Mouse (Mus musculus) neural tube, embryonic 15.5 days (tissue): ENCODE measurements around the gene Cd3e. TPM values are rescaled to one million over a fixed set of nuclear protein-coding genes. Genes with fewer than 3 reads are reported as not detected.
A peak's percentile ranks its signal among the peaks of the same experiment; 100 is the strongest.

ENCODE experiments used
- ATAC-seq: fragments of 200-750 bp; cut with Nextera tagmentation; 2 replicates; pipeline ENCODE4 v1.8.0; 2017; ENCODE audit warnings: mild to moderate bottlenecking, moderate TSS enrichment, moderate library complexity; ENCODE audit not compliant: low FRiP score
- H3K27ac ChIP-seq: fragments of 300-500 bp; sonication (generic); replicated peaks from 2 replicates; pipeline ENCODE4 v1.5.1; 2015; ENCODE audit warnings: mild to moderate bottlenecking, inconsistent platforms
- H3K27me3 ChIP-seq: fragments of 300-500 bp; sonication (generic); replicated peaks from 2 replicates; pipeline ENCODE4 v1.6.1; 2015; ENCODE audit warnings: inconsistent platforms
- H3K36me3 ChIP-seq: fragments of 300-500 bp; sonication (generic); 2 replicates; pipeline ENCODE4 v1.6.1; 2015; ENCODE audit warnings: inconsistent platforms
- H3K4me1 ChIP-seq: fragments of 300-500 bp; sonication (generic); 2 replicates; pipeline ENCODE4 v1.6.1; 2015; ENCODE audit warnings: inconsistent platforms
- H3K4me2 ChIP-seq: fragments of 300-500 bp; sonication (generic); 2 replicates; pipeline ENCODE4 v1.6.1; 2015; ENCODE audit warnings: inconsistent platforms, mild to moderate bottlenecking, moderate library complexity
- H3K4me3 ChIP-seq: fragments of 300-500 bp; sonication (generic); replicated peaks from 2 replicates; pipeline ENCODE4 v1.5.1; 2015; ENCODE audit warnings: mild to moderate bottlenecking, inconsistent platforms
- H3K9ac ChIP-seq: fragments of 300-500 bp; sonication (generic); replicated peaks from 2 replicates; pipeline ENCODE4 v1.6.1; 2015; ENCODE audit warnings: mild to moderate bottlenecking, inconsistent platforms
- H3K9me3 ChIP-seq: fragments of 300-500 bp; sonication (generic); replicated peaks from 2 replicates; pipeline ENCODE4 v1.6.1; 2016; ENCODE audit warnings: inconsistent platforms
- WGBS: fragments of 180-500 bp; shearing (Covaris S2); methylation state at CpG from one replicate; pipeline ENCODE4 v1.1.7; 2015; ENCODE audit warnings: mixed read lengths; 5-methylcytosine and 5-hydroxymethylcytosine counted together
- polyA plus RNA-seq: library from polyadenylated mRNA; unstranded; fragments of >200 nt; fragmentation: Nextera tagmentation; extraction: Ambion mirVana; gene quantifications from 2 replicates; pipeline ENCODE4 v1.2.1, GENCODE M21; 2015

The Cd3e gene
- polyA plus RNA-seq, result 0.19 and 57.9 TPM in 2 replicates

GRCm38 (mm10) chr9:45009180-45010078 is at the start of gene Cd3e:
TSS of gene Cd3e (minus strand) at chr9:45009627.
- Histone ChIP-seq H3K27me3 (no peaks in the 10 kb centered on the region), H3K4me3 (no peak within 1 kb of the TSS), H3K9me3 (no peaks in the 10 kb centered on the region), H3K36me3 (no peaks in the 10 kb centered on the region), H3K4me2 (no peak within 1 kb of the TSS), H3K27ac (no peak within 1 kb of the TSS), H3K9ac (no peak within 1 kb of the TSS), H3K4me1 (no peaks in the 10 kb centered on the region)
- no peak for ATAC-seq
- WGBS, result 81% methylated on average over 19 of the region's 19 CpGs

DNA sequence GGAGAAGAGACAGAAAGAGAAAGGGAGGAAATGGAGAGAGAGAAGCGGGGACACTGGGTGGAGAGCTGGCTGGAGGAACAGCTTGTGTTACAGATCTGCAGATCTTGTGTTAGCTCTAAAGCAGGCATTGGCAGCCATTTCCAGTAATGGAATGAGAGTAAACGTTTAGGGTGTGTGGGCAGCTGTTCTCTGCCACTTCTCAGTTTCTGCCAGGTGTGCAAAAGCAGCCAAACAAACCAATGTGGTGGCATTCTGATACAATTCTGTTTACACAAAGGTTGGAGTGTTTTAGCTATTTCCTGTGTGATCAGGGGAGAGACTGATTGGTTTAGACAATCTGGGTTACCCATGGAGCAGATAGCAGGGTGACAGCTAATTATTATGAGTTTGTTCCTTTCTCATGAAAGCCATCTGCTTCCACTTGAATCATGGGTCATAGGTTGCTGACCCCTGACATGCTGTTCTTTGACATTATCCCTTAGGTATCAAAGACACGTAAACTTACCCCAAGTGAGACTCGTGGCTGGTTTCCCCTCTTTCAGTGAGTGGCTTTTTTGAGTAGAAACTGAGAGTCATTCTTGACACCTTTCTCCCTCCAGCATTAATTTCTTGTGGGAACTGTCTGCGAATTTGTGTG is 49.0 kb upstream of the Cd3e start:
- H3K27ac ChIP-seq, result no peak overlapping the region
- no peak overlapping the region for H3K9ac ChIP-seq
- ATAC-seq, result no peak
- no peak overlapping the region for H3K4me2 ChIP-seq
- no peaks in the 10 kb centered on the region for H3K36me3 ChIP-seq
- no peak overlapping the region for H3K4me3 ChIP-seq
- H3K4me1 ChIP-seq, result peaks cover 7% of the 10 kb centered on the region; the same call in 1 of the 2 replicates
- WGBS, result 53% methylated on average over 5 of the region's 5 CpGs
- peaks cover 31% of the 10 kb centered on the region for H3K27me3 ChIP-seq
- no peaks in the 10 kb centered on the region for H3K9me3 ChIP-seq

DNA sequence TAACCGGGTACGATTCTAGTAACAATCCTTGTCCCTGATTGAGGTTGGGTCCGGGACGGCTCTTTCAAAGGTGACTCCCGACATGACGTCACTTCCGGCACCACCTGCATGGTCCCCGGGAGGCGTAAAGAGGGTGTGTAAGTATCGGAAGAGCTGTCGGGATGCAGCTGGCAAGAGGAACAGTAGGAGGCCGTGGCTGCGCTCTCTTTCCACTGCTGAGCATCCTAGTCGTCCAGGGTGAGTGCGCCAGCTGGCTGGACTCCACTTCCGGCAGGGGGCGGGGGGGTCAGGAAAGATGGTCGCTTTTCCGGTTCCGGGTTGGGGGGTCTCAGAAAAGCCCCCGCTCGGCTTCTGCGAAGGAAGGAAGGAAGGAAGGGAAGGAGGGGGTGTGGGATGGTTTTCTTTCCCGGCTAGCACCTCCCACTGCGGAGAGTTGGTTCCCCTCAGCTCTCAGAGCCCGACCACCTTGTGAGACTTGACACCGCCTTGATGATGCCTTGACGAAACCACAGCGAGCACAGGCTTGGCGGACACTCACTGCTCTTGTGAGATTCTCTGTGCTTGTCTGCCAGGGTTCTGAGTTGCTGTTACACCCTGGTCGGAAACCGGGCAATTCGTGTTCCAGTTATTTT is 45.8 kb upstream of the Cd3e start, which contains the start of gene Mpzl3:
Mpzl3 (plus strand) TSS at position 105 of the 632 bp plus-strand sequence.
- no peaks in the 10 kb centered on the region for H3K9me3 ChIP-seq
- peaks cover 7% of the 10 kb centered on the region; the same call in 1 of the 2 replicates for H3K4me1 ChIP-seq
- peak within 1 kb of the TSS; percentile 68 for H3K4me3 ChIP-seq
- H3K4me2 ChIP-seq, result peak within 1 kb of the TSS; percentile 78
- WGBS, result under 1% methylated on average over 33 of the region's 33 CpGs
- peaks cover 47% of the 10 kb centered on the region for H3K27me3 ChIP-seq
- peak; percentile 99 for ATAC-seq
- peak within 1 kb of the TSS; percentile 100 for H3K27ac ChIP-seq
- H3K9ac ChIP-seq, result peak within 1 kb of the TSS; percentile 63
- no peaks in the 10 kb centered on the region for H3K36me3 ChIP-seq

GRCm38 (mm10) chr9:45050301-45050700 is 40.9 kb upstream of the Cd3e start:
- Histone ChIP-seq H3K27ac (no peak overlapping the region), H3K4me2 (no peak overlapping the region), H3K27me3 (peaks cover 26% of the 10 kb centered on the region), H3K4me1 (peaks cover 4% of the 10 kb centered on the region; the same call in 1 of the 2 replicates), H3K36me3 (no peaks in the 10 kb centered on the region), H3K9ac (no peak overlapping the region), H3K9me3 (no peaks in the 10 kb centered on the region), H3K4me3 (no peak overlapping the region)
- no peak for ATAC-seq
- WGBS, result 96% methylated on average over 2 of the region's 2 CpGs

GRCm38 (mm10) chr9:45049731-45050130 is 40.3 kb upstream of the Cd3e start:
- WGBS, result 79% methylated on average over 1 of the region's 1 CpGs
- Histone ChIP-seq H3K27me3 (peaks cover 30% of the 10 kb centered on the region), H3K36me3 (no peaks in the 10 kb centered on the region), H3K9me3 (no peaks in the 10 kb centered on the region), H3K9ac (no peak overlapping the region), H3K4me3 (no peak overlapping the region), H3K27ac (no peak overlapping the region), H3K4me2 (no peak overlapping the region), H3K4me1 (peaks cover 4% of the 10 kb centered on the region; the same call in 1 of the 2 replicates)
- ATAC-seq, result no peak

DNA sequence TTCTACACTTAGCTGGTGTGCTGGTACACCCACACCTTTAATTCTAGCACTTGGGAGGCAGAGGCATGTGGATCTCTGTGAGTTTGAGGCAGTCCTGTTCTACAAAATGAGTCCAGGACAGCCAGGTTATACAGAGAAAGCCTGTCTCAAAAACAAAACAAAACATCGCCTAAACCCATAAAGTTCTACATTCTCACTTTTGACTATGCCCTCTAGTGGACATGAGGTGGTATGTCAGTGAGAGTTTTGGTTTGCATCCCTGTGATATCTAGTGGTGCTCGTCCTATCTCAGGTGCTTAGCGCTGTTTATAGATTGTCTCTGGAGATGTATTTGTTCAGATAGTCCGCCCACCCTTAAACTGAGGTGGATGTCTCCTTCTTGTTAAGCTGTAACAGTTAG is 39.1 kb upstream of the Cd3e start:
- peaks cover 41% of the 10 kb centered on the region for H3K27me3 ChIP-seq
- no peak overlapping the region for H3K4me3 ChIP-seq

GRCm38 (mm10) chr9:45046973-45047372 is 37.5 kb upstream of the Cd3e start:
- ATAC-seq, result no peak
- Histone ChIP-seq H3K27me3 (peaks cover 46% of the 10 kb centered on the region), H3K9ac (no peak overlapping the region), H3K36me3 (no peaks in the 10 kb centered on the region), H3K4me1 (peaks cover 6% of the 10 kb centered on the region), H3K4me3 (no peak overlapping the region), H3K4me2 (no peak overlapping the region), H3K9me3 (no peaks in the 10 kb centered on the region), H3K27ac (no peak overlapping the region)
- 92% methylated on average over 16 of the region's 16 CpGs for WGBS

More for the DNA sequence above, 39.1 kb upstream of the Cd3e start:
- 27% methylated on average over 4 of the region's 4 CpGs for WGBS
- no peaks in the 10 kb centered on the region for H3K4me1 ChIP-seq
- no peak overlapping the region for H3K27ac ChIP-seq
- no peak overlapping the region for H3K4me2 ChIP-seq
- no peak overlapping the region for H3K9ac ChIP-seq
- H3K36me3 ChIP-seq, result no peaks in the 10 kb centered on the region
- ATAC-seq, result no peak
- H3K9me3 ChIP-seq, result no peaks in the 10 kb centered on the region

- Histone ChIP-seq H3K27ac (no peak overlapping the region), H3K36me3 (no peaks in the 10 kb centered on the region), H3K9me3 (no peaks in the 10 kb centered on the region), H3K27me3 (peaks cover 69% of the 10 kb centered on the region), H3K4me1 (peaks cover 13% of the 10 kb centered on the region), H3K9ac (no peak overlapping the region), H3K4me2 (peak overlapping the region; percentile 30), H3K4me3 (0 out of 2 replicates have a peak overlapping the region, but pooled peaks have one; percentile 8)
- no peak for ATAC-seq
- WGBS, result under 1% methylated on average over 10 of the region's 10 CpGs
These were observed 33.5 kb upstream of the Cd3e start for GRCm38 (mm10) chr9:45042947-45043346.

- Histone ChIP-seq H3K36me3 (no peaks in the 10 kb centered on the region), H3K27me3 (peaks cover 74% of the 10 kb centered on the region), H3K4me3 (0 out of 2 replicates have a peak overlapping the region, but pooled peaks have one; percentile 8), H3K9ac (no peak overlapping the region), H3K4me2 (peak overlapping the region; percentile 30), H3K9me3 (no peaks in the 10 kb centered on the region), H3K27ac (no peak overlapping the region), H3K4me1 (peaks cover 13% of the 10 kb centered on the region)
- ATAC-seq, result no peak
- WGBS, result 3% methylated on average over 20 of the region's 20 CpGs
These were observed 32.8 kb upstream of the Cd3e start for GRCm38 (mm10) chr9:45042056-45042720.

GRCm38 (mm10) chr9:45041131-45041838 is 31.9 kb upstream of the Cd3e start:
- H3K27me3 ChIP-seq, result peaks cover 76% of the 10 kb centered on the region
- peak overlapping the region; percentile 27 for H3K4me2 ChIP-seq
- H3K4me3 ChIP-seq, result no peak overlapping the region
- no peak overlapping the region for H3K27ac ChIP-seq
- peaks cover 13% of the 10 kb centered on the region for H3K4me1 ChIP-seq
- no peaks in the 10 kb centered on the region for H3K36me3 ChIP-seq
- WGBS, result 30% methylated on average over 17 of the region's 17 CpGs
- no peak overlapping the region for H3K9ac ChIP-seq
- no peaks in the 10 kb centered on the region for H3K9me3 ChIP-seq
- ATAC-seq, result no peak
